Mouse (Mus musculus) cerebellum, adult 2 months (tissue): ENCODE measurements at regions not wholly inside any gene's neighbourhood (a gene's known extent, or its start where the extent isn't known, plus 50 kb on each side); places are given as distances from the start of the nearest gene placed in this dataset.

Experiments used
- CTCF ChIP-seq: fragments of 200-500 bp; IDR thresholded peaks from 2 replicates; pipeline ENCODE4 v1.5.1; 2011; ENCODE audit warnings: low read depth, mild to moderate bottlenecking, control low read depth, low read length, moderate library complexity, borderline replicate concordance; ENCODE audit not compliant: insufficient read depth
- POLR2A ChIP-seq: fragments of 200-500 bp; IDR thresholded peaks from 2 replicates; pipeline ENCODE4 v1.6.1; 2011; ENCODE audit warnings: low read length, control low read depth, borderline replicate concordance; ENCODE audit not compliant: insufficient read depth

DNA sequence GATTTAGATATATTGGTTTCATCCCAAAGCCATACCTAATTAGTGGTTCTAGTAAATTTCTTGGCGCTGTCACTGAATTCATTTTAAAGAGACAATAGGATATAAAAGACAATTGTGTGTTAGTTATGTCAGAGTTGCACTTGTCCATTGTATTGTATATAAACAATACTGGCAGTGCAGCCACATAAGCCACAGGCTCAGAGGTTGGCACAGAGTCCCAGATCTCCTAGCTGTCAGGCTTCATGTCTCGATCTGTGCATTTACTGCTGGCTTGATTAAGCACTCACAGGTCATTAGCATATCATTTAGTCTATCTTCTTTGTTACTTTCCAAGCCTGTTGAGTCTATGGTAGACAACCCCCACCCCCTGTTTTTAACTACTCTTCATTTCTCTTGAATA lies 66.6 kb upstream of the Dkk2 start:
- no peak for TF ChIP-seq POLR2A
- no peak for TF ChIP-seq CTCF
